Mouse (Mus musculus) myocyte (in vitro differentiated cells): ENCODE measurements around the gene Gfra4.

Experiments used
- E2F4 ChIP-seq: IDR thresholded peaks from one replicate; pipeline ENCODE4 v1.6.1; 2011; ENCODE audit warnings: mild to moderate bottlenecking, control low read depth, moderate library complexity; ENCODE audit not compliant: insufficient read depth
- MAX ChIP-seq: IDR thresholded peaks from one replicate; pipeline ENCODE4 v1.6.1; 2011; ENCODE audit warnings: low read depth, mild to moderate bottlenecking, control low read depth
- MYOG ChIP-seq, 3 experiments: IDR thresholded peaks; one replicate each; pipeline ENCODE4 v1.6.1; 2011; ENCODE audit warnings: control low read depth in 2 of 3, low read depth in 2 of 3, mild to moderate bottlenecking in 2 of 3; ENCODE audit not compliant: insufficient read length in 2 of 3, control insufficient read depth in 1 of 3, insufficient read depth in 1 of 3
- POLR2A ChIP-seq: IDR thresholded peaks from one replicate; pipeline ENCODE4 v1.6.1; 2011; ENCODE audit warnings: low read depth, mild to moderate bottlenecking, control low read depth, moderate library complexity; ENCODE audit not compliant: insufficient read length
- POLR2AphosphoS2 ChIP-seq: IDR thresholded peaks from one replicate; pipeline ENCODE4 v1.6.1; 2011; ENCODE audit warnings: low read depth, control low read depth; ENCODE audit not compliant: insufficient read length
- REST ChIP-seq: IDR thresholded peaks from one replicate; pipeline ENCODE4 v1.6.1; 2011; ENCODE audit warnings: mild to moderate bottlenecking, control low read depth, moderate library complexity; ENCODE audit not compliant: insufficient read depth, insufficient read length
- SRF ChIP-seq: IDR thresholded peaks from one replicate; pipeline ENCODE4 v1.6.1; 2011; ENCODE audit warnings: low read depth; ENCODE audit not compliant: control insufficient read depth, insufficient read length
- TCF3 ChIP-seq: IDR thresholded peaks from one replicate; pipeline ENCODE4 v1.6.1; 2011; ENCODE audit warnings: low read depth, control low read depth; ENCODE audit not compliant: insufficient read length
- USF1 ChIP-seq: IDR thresholded peaks from one replicate; pipeline ENCODE4 v1.6.1; 2011; ENCODE audit warnings: low read depth, mild to moderate bottlenecking, control low read depth, moderate library complexity

DNA sequence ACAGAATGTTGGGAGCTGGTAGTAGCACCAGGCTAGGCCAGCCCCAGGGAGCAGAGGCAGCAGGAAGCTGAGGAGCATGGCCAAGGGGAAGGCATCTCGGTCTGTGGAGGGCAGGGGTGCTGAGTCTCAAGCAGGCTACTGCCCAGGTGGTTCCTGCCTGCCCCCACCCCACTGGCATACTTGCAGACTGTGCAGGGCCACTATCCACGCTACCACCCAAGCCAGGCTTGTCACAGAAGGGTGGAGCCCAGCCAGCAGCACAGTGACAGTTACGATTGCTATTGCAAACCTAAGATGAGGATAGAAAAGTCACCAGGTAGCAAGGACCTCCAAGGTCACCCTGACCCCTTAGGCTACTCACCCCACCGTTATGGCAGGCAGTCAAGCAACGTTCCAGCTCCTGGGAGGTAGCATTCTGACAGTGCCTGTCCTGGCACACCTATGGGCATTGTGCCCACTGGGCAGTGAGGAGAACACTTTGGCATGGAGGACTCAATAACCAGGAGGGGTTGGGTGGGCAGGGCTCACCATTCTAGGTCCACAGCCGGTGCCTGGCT, 10.1 kb upstream of the Gfra4 start:
- TF ChIP-seq MAX: no peak
- TF ChIP-seq USF1: no peak
- no peak for TF ChIP-seq POLR2A
- no peak for TF ChIP-seq SRF
- no peak for TF ChIP-seq MYOG (IDR thresholded peaks at IDR 0.05; ENCODE audit: control insufficient read depth in 1 of 3, insufficient read depth in 1 of 3, insufficient read length in 2 of 3, low read depth in 2 of 3)
- no peak for TF ChIP-seq E2F4
- TF ChIP-seq POLR2AphosphoS2: no peak
- TF ChIP-seq TCF3: no peak
- no peak for TF ChIP-seq REST
